Mouse (Mus musculus): Measurements from ENCODE around the gene Tiprl. TPM values are rescaled to one million over a fixed set of nuclear protein-coding genes. Genes with fewer than 3 reads are reported as not detected.

The Tiprl gene
- polyA plus RNA-seq, 1 experiment from 2014 or later: 87.3 TPM

- Histone ChIP-seq H3K4me2 (ENCODE audit: low read depth, low read length) (no peak overlapping the region), H3K36me3 (ENCODE audit: control insufficient read depth, insufficient read depth, low read length) (no peaks in the 10 kb centered on the region), H3K9me3 (replicated peaks; ENCODE audit: control insufficient read depth, low read length) (no peaks in the 10 kb centered on the region), H3K27ac (ENCODE audit: low read length) (no peak overlapping the region), H3K9ac (ENCODE audit: low read length) (no peak overlapping the region), H3K27me3 (ENCODE audit: control insufficient read depth, insufficient read depth, low read length) (no peaks in the 10 kb centered on the region), H3K4me1 (ENCODE audit: control insufficient read depth, insufficient read depth, low read length) (0 out of 2 replicates have a peak, but pooled peaks cover 3% of the 10 kb centered on the region), H3K4me3 (replicated peaks; ENCODE audit: low read length) (no peak overlapping the region)
- WGBS: 79% methylated on average over 6 of the region's 6 CpGs
- ATAC-seq (ENCODE audit: insufficient read depth, low FRiP score): no peak
Observed at GRCm38 (mm10) chr1:165190068-165190467, 46.7 kb downstream of the Tiprl start.

DNA sequence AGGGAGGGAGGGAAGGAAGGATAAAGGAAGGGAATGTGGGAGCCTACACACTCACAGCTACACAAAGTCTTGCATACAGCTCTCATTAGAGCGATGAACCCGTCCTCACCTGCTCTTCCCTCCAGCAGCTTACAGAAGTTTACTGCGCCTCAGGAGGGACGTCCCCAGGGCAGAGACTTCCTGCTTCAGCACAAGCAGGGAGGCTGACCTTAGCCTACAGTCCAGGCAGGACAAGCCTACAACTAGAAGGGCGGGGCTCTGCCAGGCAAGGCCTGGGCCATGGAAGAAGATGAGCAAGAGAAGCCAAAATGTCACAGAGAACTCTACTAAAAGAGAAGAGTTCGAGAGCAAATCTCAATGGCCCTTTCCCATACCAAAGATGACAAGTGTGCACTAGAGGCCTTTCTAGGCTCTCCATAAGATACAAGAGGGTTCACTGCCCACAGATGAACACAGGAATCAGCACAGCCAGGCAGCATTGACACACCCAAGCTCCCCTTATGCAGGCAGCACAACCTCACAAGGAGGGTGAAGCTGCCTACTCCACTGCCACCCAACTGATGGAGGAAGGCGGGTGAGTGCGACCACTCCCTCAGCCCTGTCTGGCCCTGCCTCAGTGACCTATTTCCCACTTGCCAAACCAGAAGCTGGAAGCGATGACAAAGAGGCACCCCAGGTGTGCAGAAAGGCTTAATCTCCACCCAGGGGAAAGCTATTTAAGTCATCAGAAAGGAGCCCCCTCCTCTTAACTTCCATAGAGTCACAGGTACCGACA, 47.8 kb downstream of the Tiprl start:
- ATAC-seq (ENCODE audit: insufficient read depth, low FRiP score): no peak
- H3K27ac ChIP-seq (ENCODE audit: low read length): no peak overlapping the region
- H3K36me3 ChIP-seq (ENCODE audit: control insufficient read depth, insufficient read depth, low read length): no peaks in the 10 kb centered on the region
- H3K4me1 ChIP-seq (ENCODE audit: control insufficient read depth, insufficient read depth, low read length): 0 out of 2 replicates have a peak, but pooled peaks cover 3% of the 10 kb centered on the region
- no peaks in the 10 kb centered on the region for H3K27me3 ChIP-seq (ENCODE audit: control insufficient read depth, insufficient read depth, low read length)
- no peak overlapping the region for H3K4me3 ChIP-seq (replicated peaks; ENCODE audit: low read length)
- H3K9me3 ChIP-seq (replicated peaks; ENCODE audit: control insufficient read depth, low read length): no peaks in the 10 kb centered on the region
- WGBS: 71% methylated on average over 10 of the region's 10 CpGs
- no peak overlapping the region for H3K9ac ChIP-seq (ENCODE audit: low read length)
- H3K4me2 ChIP-seq (ENCODE audit: low read depth, low read length): no peak overlapping the region

- H3K4me1 ChIP-seq (ENCODE audit: control insufficient read depth, insufficient read depth, low read length): 0 out of 2 replicates have a peak, but pooled peaks cover 3% of the 10 kb centered on the region
- no peaks in the 10 kb centered on the region for H3K27me3 ChIP-seq (ENCODE audit: control insufficient read depth, insufficient read depth, low read length)
- H3K4me2 ChIP-seq (ENCODE audit: low read depth, low read length): no peak overlapping the region
- 68% methylated on average over 5 of the region's 5 CpGs for WGBS
- 0 out of 2 replicates have a peak, but pooled peaks cover 3% of the 10 kb centered on the region for H3K36me3 ChIP-seq (ENCODE audit: control insufficient read depth, insufficient read depth, low read length)
- H3K27ac ChIP-seq (ENCODE audit: low read length): no peak overlapping the region
- H3K9me3 ChIP-seq (replicated peaks; ENCODE audit: control insufficient read depth, low read length): no peaks in the 10 kb centered on the region
- ATAC-seq (ENCODE audit: insufficient read depth, low FRiP score): no peak
- H3K4me3 ChIP-seq (replicated peaks; ENCODE audit: low read length): no peak overlapping the region
- no peak overlapping the region for H3K9ac ChIP-seq (ENCODE audit: low read length)
Observed at GRCm38 (mm10) chr1:165187357-165187756, 49.4 kb downstream of the Tiprl start.

- no peak overlapping the region for H3K4me2 ChIP-seq (ENCODE audit: low read depth, low read length)
- 83% methylated on average over 12 of the region's 12 CpGs for WGBS
- no peak for ATAC-seq (ENCODE audit: insufficient read depth, low FRiP score)
- 0 out of 2 replicates have a peak, but pooled peaks cover 3% of the 10 kb centered on the region for H3K4me1 ChIP-seq (ENCODE audit: control insufficient read depth, insufficient read depth, low read length)
- H3K27me3 ChIP-seq (ENCODE audit: control insufficient read depth, insufficient read depth, low read length): no peaks in the 10 kb centered on the region
- no peak overlapping the region for H3K9ac ChIP-seq (ENCODE audit: low read length)
- H3K4me3 ChIP-seq (replicated peaks; ENCODE audit: low read length): no peak overlapping the region
- H3K36me3 ChIP-seq (ENCODE audit: control insufficient read depth, insufficient read depth, low read length): 0 out of 2 replicates have a peak, but pooled peaks cover 8% of the 10 kb centered on the region
- H3K27ac ChIP-seq (ENCODE audit: low read length): no peak overlapping the region
- H3K9me3 ChIP-seq (replicated peaks; ENCODE audit: control insufficient read depth, low read length): no peaks in the 10 kb centered on the region
Observed at GRCm38 (mm10) chr1:165186491-165186890, 50.3 kb downstream of the Tiprl start.

GRCm38 (mm10) chr1:165185116-165185515, 51.7 kb downstream of the Tiprl start:
- 69% methylated on average over 7 of the region's 7 CpGs for WGBS
- H3K4me3 ChIP-seq (replicated peaks; ENCODE audit: low read length): no peak overlapping the region
- no peaks in the 10 kb centered on the region for H3K27me3 ChIP-seq (ENCODE audit: control insufficient read depth, insufficient read depth, low read length)

DNA sequence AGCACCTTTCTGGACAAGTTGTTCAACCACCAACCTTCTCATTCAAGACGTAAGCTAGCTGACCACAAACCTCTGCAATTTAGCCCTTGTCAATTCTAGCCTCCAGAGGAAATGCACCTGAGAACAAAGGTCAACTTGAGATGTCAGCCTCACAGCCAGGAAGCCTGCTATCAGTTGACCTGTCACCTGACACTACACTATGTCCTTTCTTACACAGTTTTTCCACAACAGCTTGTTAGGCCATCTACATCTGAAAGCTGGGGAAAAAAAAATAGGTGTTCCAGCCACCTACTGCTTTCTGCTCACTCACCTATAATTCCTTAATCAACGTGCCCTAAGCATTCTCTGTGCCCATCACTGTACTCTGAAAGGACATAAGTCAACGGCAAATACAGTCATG, 52.6 kb downstream of the Tiprl start:
- Histone ChIP-seq H3K9me3 (replicated peaks; ENCODE audit: control insufficient read depth, low read length) (no peaks in the 10 kb centered on the region), H3K36me3 (ENCODE audit: control insufficient read depth, insufficient read depth, low read length) (0 out of 2 replicates have a peak, but pooled peaks cover 8% of the 10 kb centered on the region), H3K4me1 (ENCODE audit: control insufficient read depth, insufficient read depth, low read length) (0 out of 2 replicates have a peak, but pooled peaks cover 2% of the 10 kb centered on the region), H3K4me3 (replicated peaks; ENCODE audit: low read length) (no peak overlapping the region), H3K27me3 (ENCODE audit: control insufficient read depth, insufficient read depth, low read length) (no peaks in the 10 kb centered on the region), H3K27ac (ENCODE audit: low read length) (no peak overlapping the region), H3K4me2 (ENCODE audit: low read depth, low read length) (no peak overlapping the region), H3K9ac (ENCODE audit: low read length) (no peak overlapping the region)
- ATAC-seq (ENCODE audit: insufficient read depth, low FRiP score): no peak
- WGBS: 82% methylated on average over 3 of the region's 3 CpGs

More at GRCm38 (mm10) chr1:165185116-165185515, 51.7 kb downstream of the Tiprl start:
- Histone ChIP-seq H3K9ac (ENCODE audit: low read length) (no peak overlapping the region), H3K27ac (ENCODE audit: low read length) (no peak overlapping the region), H3K36me3 (ENCODE audit: control insufficient read depth, insufficient read depth, low read length) (0 out of 2 replicates have a peak, but pooled peaks cover 8% of the 10 kb centered on the region), H3K9me3 (replicated peaks; ENCODE audit: control insufficient read depth, low read length) (no peaks in the 10 kb centered on the region), H3K4me2 (ENCODE audit: low read depth, low read length) (no peak overlapping the region), H3K4me1 (ENCODE audit: control insufficient read depth, insufficient read depth, low read length) (0 out of 2 replicates have a peak, but pooled peaks cover 3% of the 10 kb centered on the region)
- ATAC-seq (ENCODE audit: insufficient read depth, low FRiP score): no peak

DNA sequence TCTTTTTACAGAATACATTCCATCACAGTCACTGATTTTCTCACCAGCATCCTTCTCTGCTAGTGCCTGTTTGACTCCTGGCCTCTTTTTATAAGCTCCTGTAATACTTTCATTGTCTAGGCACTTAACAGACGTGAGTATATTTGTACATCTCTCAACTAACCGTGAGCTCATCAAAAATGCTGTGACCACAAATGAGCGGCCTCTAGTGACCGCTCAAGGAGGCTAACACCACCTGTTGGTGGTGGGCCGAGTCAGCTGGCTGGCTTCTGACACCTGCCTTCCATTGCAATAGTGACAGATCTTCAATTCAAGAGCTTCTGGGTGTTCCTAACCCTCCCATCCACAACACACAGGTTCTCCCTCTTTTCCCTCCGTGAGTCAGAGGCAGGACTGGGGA, 53.4 kb downstream of the Tiprl start:
- Histone ChIP-seq H3K4me3 (replicated peaks; ENCODE audit: low read length) (no peak overlapping the region), H3K4me1 (ENCODE audit: control insufficient read depth, insufficient read depth, low read length) (no peaks in the 10 kb centered on the region), H3K27me3 (ENCODE audit: control insufficient read depth, insufficient read depth, low read length) (no peaks in the 10 kb centered on the region), H3K9ac (ENCODE audit: low read length) (no peak overlapping the region), H3K36me3 (ENCODE audit: control insufficient read depth, insufficient read depth, low read length) (0 out of 2 replicates have a peak, but pooled peaks cover 8% of the 10 kb centered on the region), H3K27ac (ENCODE audit: low read length) (no peak overlapping the region), H3K9me3 (replicated peaks; ENCODE audit: control insufficient read depth, low read length) (no peaks in the 10 kb centered on the region), H3K4me2 (ENCODE audit: low read depth, low read length) (no peak overlapping the region)
- WGBS: 69% methylated on average over 6 of the region's 6 CpGs
- ATAC-seq (ENCODE audit: insufficient read depth, low FRiP score): no peak

- Histone ChIP-seq H3K9me3 (replicated peaks; ENCODE audit: control insufficient read depth, low read length) (no peaks in the 10 kb centered on the region), H3K4me3 (replicated peaks; ENCODE audit: low read length) (no peak overlapping the region), H3K27ac (ENCODE audit: low read length) (no peak overlapping the region), H3K4me1 (ENCODE audit: control insufficient read depth, insufficient read depth, low read length) (no peaks in the 10 kb centered on the region), H3K9ac (ENCODE audit: low read length) (no peak overlapping the region), H3K4me2 (ENCODE audit: low read depth, low read length) (no peak overlapping the region), H3K27me3 (ENCODE audit: control insufficient read depth, insufficient read depth, low read length) (no peaks in the 10 kb centered on the region), H3K36me3 (ENCODE audit: control insufficient read depth, insufficient read depth, low read length) (0 out of 2 replicates have a peak, but pooled peaks cover 8% of the 10 kb centered on the region)
- no peak for ATAC-seq (ENCODE audit: insufficient read depth, low FRiP score)
- 91% methylated on average over 5 of the region's 5 CpGs for WGBS
Observed at GRCm38 (mm10) chr1:165179321-165179720, 57.5 kb downstream of the Tiprl start.

GRCm38 (mm10) chr1:165178075-165178474, 58.7 kb downstream of the Tiprl start:
- 56% methylated on average over 6 of the region's 6 CpGs for WGBS
- H3K27me3 ChIP-seq (ENCODE audit: control insufficient read depth, insufficient read depth, low read length): no peaks in the 10 kb centered on the region
- no peak overlapping the region for H3K4me2 ChIP-seq (ENCODE audit: low read depth, low read length)
- 0 out of 2 replicates have a peak, but pooled peaks have one; percentile 13 for ATAC-seq (ENCODE audit: insufficient read depth, low FRiP score)
- no peak overlapping the region for H3K9ac ChIP-seq (ENCODE audit: low read length)
- no peaks in the 10 kb centered on the region for H3K9me3 ChIP-seq (replicated peaks; ENCODE audit: control insufficient read depth, low read length)
- 0 out of 2 replicates have a peak, but pooled peaks cover 8% of the 10 kb centered on the region for H3K36me3 ChIP-seq (ENCODE audit: control insufficient read depth, insufficient read depth, low read length)
- H3K4me1 ChIP-seq (ENCODE audit: control insufficient read depth, insufficient read depth, low read length): no peaks in the 10 kb centered on the region
- no peak overlapping the region for H3K27ac ChIP-seq (ENCODE audit: low read length)
- no peak overlapping the region for H3K4me3 ChIP-seq (replicated peaks; ENCODE audit: low read length)

Data from stomach, embryonic 16.5 days (tissue).